Mouse (Mus musculus) megakaryocyte, embryonic 14.5 days (primary cell): ENCODE measurements around the gene Nxf1. TPM values are rescaled to one million over a fixed set of nuclear protein-coding genes. Genes with fewer than 3 reads are reported as not detected.

Experiments
- H3K27me3 ChIP-seq: replicated peaks from 2 replicates; pipeline ENCODE3; 2012; ENCODE audit warnings: inconsistent platforms
- H3K36me3 ChIP-seq: replicated peaks from 2 replicates; pipeline ENCODE3; 2012; ENCODE audit warnings: low read length, inconsistent platforms, mixed read lengths
- H3K4me1 ChIP-seq: 2 replicates; pipeline ENCODE4 v1.6.1; 2012; ENCODE audit warnings: inconsistent platforms
- H3K4me3 ChIP-seq: replicated peaks from 2 replicates; pipeline ENCODE3; 2012; ENCODE audit warnings: moderate library complexity, mild to moderate bottlenecking, inconsistent platforms
- H3K9me3 ChIP-seq: 2 replicates; pipeline ENCODE4 v1.6.1; 2012; ENCODE audit warnings: inconsistent platforms
- FLI1 ChIP-seq: IDR thresholded peaks from 2 replicates; pipeline ENCODE4 v1.6.1; 2012; ENCODE audit warnings: low read length, inconsistent platforms, mixed read lengths
- GATA1 ChIP-seq: IDR thresholded peaks from 3 replicates; pipeline ENCODE4 v1.6.1; 2012; ENCODE audit warnings: mixed read lengths, low read length, inconsistent platforms, borderline replicate concordance
- polyA plus RNA-seq: library from polyadenylated mRNA; stranded (reverse); fragments of >175 nt; gene quantifications from 2 replicates; pipeline ENCODE4 v1.2.3, GENCODE M21; 2012; ENCODE audit warnings: low replicate concordance; ENCODE audit not compliant: insufficient read depth

The Nxf1 gene
- polyA plus RNA-seq: 10.6 and 13.3 TPM in 2 replicates

DNA sequence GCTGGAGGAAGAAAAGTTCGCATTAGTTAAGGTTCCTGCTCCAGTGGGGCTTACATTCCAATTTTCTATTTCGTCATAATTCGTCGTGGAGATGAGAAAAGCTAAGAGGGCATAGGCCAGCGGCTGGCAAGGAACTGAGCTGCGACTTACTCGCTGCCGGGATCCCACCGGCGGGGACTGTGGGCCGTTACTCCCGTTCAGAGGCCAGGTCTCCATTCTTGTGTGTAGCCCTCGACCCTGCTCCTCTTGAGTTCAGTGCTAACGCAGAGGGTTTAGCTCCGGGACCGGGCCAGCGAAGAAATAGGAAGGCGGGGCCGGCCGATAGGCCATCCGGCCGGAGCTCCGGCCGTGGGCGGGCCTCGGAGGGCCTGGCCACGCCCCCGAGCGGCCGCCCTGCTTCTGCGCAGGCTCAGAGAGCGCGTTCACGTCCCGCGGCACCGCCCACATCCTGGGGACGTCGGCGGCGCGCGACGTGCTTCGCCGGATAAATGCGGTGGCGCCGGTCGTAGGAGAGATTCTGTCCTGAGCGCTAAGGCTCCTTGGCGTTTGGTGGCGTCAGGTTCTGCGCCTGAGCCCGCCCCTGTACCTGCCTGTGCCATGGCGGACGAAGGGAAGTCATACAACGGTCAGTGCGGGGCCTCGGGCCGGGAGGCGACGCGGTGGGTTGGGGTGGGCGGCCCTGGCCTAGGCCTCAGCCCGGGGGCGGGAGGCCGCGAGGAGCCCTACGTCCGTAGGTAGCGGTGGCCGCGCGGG lies at the start of gene Nxf1:
Gene Nxf1 (plus strand): TSS at position 439 of the 753 bp plus-strand sequence.
- peaks cover 54% of the 10 kb centered on the region for H3K36me3 ChIP-seq
- no peak for TF ChIP-seq GATA1
- no peak for TF ChIP-seq FLI1
- H3K27me3 ChIP-seq: no peaks in the 10 kb centered on the region
- no peaks in the 10 kb centered on the region for H3K9me3 ChIP-seq
- H3K4me1 ChIP-seq: peaks cover 38% of the 10 kb centered on the region
- H3K4me3 ChIP-seq: peak within 1 kb of the TSS; percentile 98

DNA sequence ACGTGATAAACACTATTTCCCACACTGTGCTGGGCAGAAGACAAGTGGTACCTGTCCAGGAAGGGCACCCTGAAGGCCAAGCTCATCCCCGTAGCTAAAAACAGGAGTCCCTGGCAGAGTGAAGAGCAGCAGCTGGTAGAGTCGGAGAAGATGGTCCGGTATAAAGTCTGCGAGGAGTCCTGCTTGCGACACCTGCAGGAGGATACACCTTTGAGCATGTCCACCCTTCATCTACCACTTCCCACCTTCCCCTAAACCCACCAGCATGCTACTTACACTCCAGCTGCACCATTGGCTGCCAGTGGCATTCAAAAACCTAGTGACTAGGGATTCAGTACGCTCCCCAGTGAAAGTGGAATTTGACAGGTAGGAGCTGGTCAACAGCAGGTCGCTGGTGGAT lies 47.9 kb upstream of the Nxf1 start:
- no peak overlapping the region for H3K4me3 ChIP-seq
- peaks cover 59% of the 10 kb centered on the region for H3K4me1 ChIP-seq
- H3K36me3 ChIP-seq: peaks cover 76% of the 10 kb centered on the region
- no peaks in the 10 kb centered on the region for H3K9me3 ChIP-seq
- TF ChIP-seq GATA1 (no peak), FLI1 (no peak)
- no peaks in the 10 kb centered on the region for H3K27me3 ChIP-seq

DNA sequence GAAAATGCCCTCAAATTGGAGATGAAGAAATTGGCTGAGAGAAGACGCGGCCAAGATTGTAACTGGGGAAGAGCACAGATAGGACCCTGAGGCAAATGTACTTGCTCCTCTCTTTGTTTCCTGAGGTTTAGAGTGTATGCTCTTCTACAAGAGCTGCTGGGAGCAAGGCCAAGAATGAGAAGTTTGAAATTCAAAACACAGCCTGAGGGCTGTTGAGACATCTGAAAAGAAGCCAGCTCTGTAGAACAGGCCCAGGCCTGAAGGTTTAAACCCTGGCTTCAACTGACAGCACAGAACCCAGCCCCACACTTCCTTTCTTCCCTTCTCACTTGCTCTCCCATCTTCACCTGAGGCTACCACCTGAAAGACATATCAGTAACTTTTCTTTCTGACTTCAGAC lies 46.8 kb upstream of the Nxf1 start:
- Histone ChIP-seq H3K27me3 (no peaks in the 10 kb centered on the region), H3K36me3 (peaks cover 73% of the 10 kb centered on the region), H3K9me3 (no peaks in the 10 kb centered on the region), H3K4me1 (peaks cover 69% of the 10 kb centered on the region), H3K4me3 (peak overlapping the region; percentile 50)
- no peak for TF ChIP-seq GATA1

DNA sequence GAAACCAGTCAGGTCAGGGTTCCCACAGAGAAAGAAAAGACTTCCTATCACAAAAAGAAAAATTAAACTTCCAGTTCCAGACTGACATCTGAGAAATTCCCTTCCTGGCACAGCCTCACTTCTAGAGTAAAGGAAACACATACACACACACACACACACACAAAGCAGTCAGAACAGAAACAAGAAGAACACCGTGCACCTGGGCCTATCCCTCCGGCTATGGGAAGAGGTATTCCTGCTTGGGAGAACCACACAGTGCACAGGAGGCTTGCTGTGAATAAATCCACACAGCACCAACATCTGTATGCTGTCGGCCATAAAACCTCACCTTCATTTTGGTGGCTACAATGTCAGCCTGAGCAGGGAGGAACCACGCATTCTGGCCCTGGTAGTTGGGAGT lies 45.4 kb upstream of the Nxf1 start:
- H3K36me3 ChIP-seq: peaks cover 62% of the 10 kb centered on the region

DNA sequence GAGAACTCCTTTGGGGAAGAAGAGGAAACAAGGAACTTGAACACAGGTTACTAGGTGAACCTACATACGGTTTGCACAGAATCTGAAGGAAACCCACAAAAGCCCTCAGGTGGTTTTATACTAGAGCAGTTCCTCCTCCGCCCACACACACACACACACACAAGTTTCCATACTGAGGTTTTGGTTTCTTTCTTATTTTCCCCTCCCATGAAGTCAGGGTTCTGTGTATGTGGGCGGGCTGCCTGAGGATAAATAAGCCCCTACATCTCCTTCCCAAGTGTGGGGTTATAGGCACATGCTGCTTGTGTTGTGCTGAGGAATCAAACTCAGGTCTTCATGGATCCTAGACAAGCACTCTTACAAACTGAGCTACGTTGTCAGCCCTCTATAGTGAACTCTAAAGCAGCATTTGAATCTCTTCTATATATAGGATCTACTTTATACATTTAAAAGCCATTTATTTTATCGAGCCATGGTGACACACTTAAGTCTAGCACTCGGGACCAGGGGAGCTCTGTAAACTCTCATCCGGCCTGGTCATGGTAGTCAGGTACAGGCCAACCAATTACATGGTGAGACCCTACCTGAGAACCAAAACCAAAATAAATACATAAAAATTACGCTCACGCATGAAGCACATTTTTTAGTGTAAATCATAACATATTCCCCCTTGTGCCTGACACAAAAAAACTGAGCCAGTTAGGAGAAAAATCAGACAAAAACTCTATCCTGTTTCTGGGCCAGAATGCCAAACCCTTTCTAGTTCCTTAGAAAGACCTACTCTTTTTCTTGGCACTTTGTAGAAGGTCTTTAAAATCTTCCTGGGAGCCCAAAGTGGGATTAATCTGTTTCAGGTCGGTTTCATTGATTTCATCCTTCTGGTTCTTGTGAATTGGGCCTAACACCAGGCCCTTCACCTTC lies 44.7 kb upstream of the Nxf1 start:
- peaks cover 73% of the 10 kb centered on the region for H3K4me1 ChIP-seq
- no peak for TF ChIP-seq FLI1
- no peak for TF ChIP-seq GATA1
- H3K27me3 ChIP-seq: no peaks in the 10 kb centered on the region
- H3K9me3 ChIP-seq: no peaks in the 10 kb centered on the region
- H3K36me3 ChIP-seq: peaks cover 56% of the 10 kb centered on the region
- peak overlapping the region; percentile 100 for H3K4me3 ChIP-seq

More for the DNA sequence above, 45.4 kb upstream of the Nxf1 start:
- H3K9me3 ChIP-seq: no peaks in the 10 kb centered on the region
- H3K4me1 ChIP-seq: peaks cover 71% of the 10 kb centered on the region
- peak overlapping the region; percentile 100 for H3K4me3 ChIP-seq
- TF ChIP-seq GATA1 (no peak), FLI1 (no peak)
- H3K27me3 ChIP-seq: no peaks in the 10 kb centered on the region

DNA sequence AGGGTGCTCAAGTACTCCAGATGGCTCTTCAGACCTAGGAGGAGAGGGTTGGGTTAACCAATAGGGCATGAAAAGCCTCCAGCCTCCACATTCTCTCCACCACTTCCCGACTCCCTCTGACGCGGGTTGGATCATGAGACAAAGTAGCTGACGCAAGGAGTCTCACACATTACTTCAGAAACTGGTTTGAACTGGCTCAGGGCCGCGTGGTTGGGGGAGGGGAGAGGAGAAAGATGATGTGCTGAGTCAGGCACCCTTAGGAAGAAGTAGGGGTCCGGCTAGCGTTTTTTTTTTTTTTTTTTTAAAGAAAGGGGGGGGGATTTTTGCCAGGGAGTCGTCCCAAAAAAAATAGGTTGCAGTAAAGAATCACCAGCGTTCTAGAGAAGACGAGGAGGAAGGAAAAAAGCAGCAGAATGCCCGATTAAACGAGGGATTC lies 44.0 kb upstream of the Nxf1 start:
- peaks cover 75% of the 10 kb centered on the region for H3K4me1 ChIP-seq
- H3K9me3 ChIP-seq: no peaks in the 10 kb centered on the region
- no peak for TF ChIP-seq FLI1
- no peak for TF ChIP-seq GATA1
- H3K36me3 ChIP-seq: peaks cover 50% of the 10 kb centered on the region
- H3K27me3 ChIP-seq: no peaks in the 10 kb centered on the region
- H3K4me3 ChIP-seq: peak overlapping the region; percentile 100

DNA sequence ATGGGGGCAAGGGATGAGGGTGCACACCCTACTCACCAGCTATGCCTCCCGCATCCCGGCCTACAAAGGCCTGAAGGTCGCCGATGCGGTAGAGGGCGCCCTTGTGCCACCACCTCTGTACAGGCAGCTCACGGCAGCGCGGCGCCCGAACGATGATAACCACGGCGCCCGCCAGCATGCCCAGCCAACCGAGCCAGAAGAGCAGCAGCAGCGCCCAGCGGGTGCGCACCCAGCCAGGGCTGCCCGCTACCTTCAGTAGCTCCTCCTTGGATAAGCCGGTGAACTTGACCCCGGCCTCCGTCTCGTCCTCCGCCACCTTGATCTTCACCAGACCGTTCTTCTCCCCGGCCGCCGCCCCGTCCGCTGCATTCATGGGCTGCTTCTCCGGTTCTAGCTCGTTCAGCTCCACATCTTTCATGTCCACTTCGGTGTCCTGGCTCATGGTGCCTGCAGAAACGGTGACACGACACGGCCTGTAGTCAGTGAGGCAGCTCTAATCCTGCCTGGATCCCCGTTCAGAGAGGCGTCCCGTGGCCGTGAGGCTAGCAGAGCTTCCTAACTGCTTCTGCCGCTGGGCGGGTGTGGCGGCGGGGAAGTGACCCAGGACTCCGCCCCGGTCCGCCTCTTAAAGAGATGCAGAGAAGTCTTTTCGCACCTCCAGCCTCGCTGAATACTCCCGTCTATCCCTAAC lies 43.4 kb upstream of the Nxf1 start:
- no peaks in the 10 kb centered on the region for H3K9me3 ChIP-seq
- no peaks in the 10 kb centered on the region for H3K27me3 ChIP-seq
- peak overlapping the region; percentile 100 for H3K4me3 ChIP-seq
- H3K4me1 ChIP-seq: peaks cover 76% of the 10 kb centered on the region
- H3K36me3 ChIP-seq: peaks cover 44% of the 10 kb centered on the region
- no peak for TF ChIP-seq FLI1
- no peak for TF ChIP-seq GATA1

DNA sequence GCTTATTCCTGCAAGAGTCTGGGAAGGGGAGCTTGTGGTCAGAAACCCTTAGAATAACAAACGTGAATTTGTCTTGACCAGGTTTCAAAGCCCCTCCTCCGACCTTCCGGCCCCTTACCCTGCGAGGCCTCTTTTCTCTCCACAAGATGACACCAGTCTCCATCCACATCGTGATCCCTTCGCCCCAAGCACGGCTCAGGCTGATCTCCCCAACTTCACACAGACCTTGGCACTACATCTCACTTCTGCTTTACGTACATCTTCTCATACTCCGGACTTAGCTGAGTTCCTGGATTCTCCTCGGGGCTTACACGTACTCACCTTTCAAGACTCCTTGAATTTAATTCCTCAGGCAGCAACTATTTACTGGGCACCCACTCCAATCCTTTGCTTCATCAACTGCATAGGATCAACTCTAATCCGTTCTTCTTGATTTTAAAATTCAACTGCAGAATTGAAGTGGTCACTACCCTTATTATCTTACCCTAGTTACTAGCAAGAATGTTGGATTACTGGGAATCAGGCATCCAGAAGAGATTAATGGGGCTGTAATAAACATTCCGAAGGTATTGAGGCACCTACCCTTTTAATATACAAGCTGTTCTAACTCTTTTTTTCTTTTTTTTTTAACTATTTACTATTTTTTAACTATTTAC lies 42.7 kb upstream of the Nxf1 start:
- H3K9me3 ChIP-seq: no peaks in the 10 kb centered on the region
- no peaks in the 10 kb centered on the region for H3K27me3 ChIP-seq
- H3K36me3 ChIP-seq: peaks cover 37% of the 10 kb centered on the region
- TF ChIP-seq GATA1: no peak
- TF ChIP-seq FLI1: no peak
- peaks cover 76% of the 10 kb centered on the region for H3K4me1 ChIP-seq
- H3K4me3 ChIP-seq: peak overlapping the region; percentile 100

DNA sequence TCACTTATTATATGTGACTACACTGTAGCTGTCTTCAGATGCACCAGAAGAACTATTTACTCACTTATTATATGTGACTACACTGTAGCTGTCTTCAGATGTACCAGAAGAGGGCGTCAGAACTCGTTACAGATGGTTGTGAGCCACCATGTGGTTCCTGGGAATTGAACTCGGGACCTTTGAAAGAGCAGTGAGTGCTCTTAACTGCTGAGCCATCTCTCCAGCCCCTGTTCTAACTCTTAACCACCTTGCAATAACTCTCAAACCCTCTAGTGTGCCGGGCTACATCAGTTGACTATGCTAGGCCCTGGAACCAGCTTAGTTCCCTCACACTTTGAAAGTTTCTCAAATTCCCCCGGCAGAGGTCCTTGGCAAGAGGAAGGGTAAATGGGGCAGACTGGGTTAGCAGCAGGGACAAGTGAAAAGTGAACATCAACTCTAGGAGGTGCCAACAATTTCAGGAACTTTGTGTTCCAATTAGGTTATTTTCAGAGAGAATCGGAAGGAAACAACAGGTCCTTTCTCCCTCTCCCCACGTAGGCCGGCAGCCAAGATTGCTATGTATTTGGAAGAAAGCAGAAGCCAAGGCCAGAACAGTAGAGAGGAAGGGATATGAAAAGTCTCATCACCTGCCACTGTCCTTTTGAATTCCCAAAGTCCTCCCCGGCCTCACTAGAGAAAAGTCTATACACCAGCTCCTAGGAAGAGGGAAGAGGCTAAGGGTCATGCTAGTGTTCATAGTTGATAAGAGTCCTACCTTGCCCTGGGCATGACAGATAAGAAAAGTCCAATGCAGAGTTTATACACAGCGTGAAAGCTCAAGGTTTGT lies 42.0 kb upstream of the Nxf1 start:
- H3K36me3 ChIP-seq: peaks cover 30% of the 10 kb centered on the region
- H3K9me3 ChIP-seq: no peaks in the 10 kb centered on the region
- no peak for TF ChIP-seq GATA1
- no peak for TF ChIP-seq FLI1
- peaks cover 72% of the 10 kb centered on the region for H3K4me1 ChIP-seq
- no peaks in the 10 kb centered on the region for H3K27me3 ChIP-seq
- peak overlapping the region; percentile 64 for H3K4me3 ChIP-seq
